Mouse (Mus musculus): ENCODE results near the gene Trf.

GRCm38 (mm10) chr9:103275676-103276075, 45.4 kb upstream of the Trf start:
- TF ChIP-seq POLR2A (IDR thresholded peaks at IDR 0.05; ENCODE audit: low read depth, low read length) (no peak), CTCF (IDR thresholded peaks at IDR 0.05; ENCODE audit: extremely low read depth, insufficient read length, insufficient replicate concordance, low read depth, low read length) (no peak)

Data from small intestine, adult 2 months (tissue).